Mouse (Mus musculus): ENCODE measurements around the gene Trip11. TPM values are rescaled to one million over a fixed set of nuclear protein-coding genes. Genes with fewer than 3 reads are reported as not detected.

Trip11 gene
- polyA plus RNA-seq, 1 experiment from 2014 or later, result 11.0 TPM

GRCm38 (mm10) chr12:101802445-101802844 lies 110.6 kb downstream of the Trip11 start:
- ATAC-seq (ENCODE audit: low FRiP score), result no peak
- DNase-seq (ENCODE audit: low spot score, missing footprints), result peak; percentile 26
- Histone ChIP-seq H3K4me3 (ENCODE audit: low read depth, low read length) (no peak overlapping the region), H3K9me3 (ENCODE audit: control insufficient read depth, low read length) (no peaks in the 10 kb centered on the region), H3K36me3 (ENCODE audit: control insufficient read depth, insufficient read depth, low read length) (no peaks in the 10 kb centered on the region), H3K4me2 (no peak overlapping the region), H3K9ac (ENCODE audit: low read length) (no peak overlapping the region), H3K27ac (ENCODE audit: low read depth, low read length) (no peak overlapping the region), H3K4me1 (ENCODE audit: control insufficient read depth, insufficient read depth, low read length) (no peaks in the 10 kb centered on the region), H3K27me3 (ENCODE audit: control insufficient read depth, insufficient read depth, low read length) (no peaks in the 10 kb centered on the region)
- WGBS, result 95% methylated on average over 3 of the region's 3 CpGs

- Histone ChIP-seq H3K4me3 (ENCODE audit: low read depth, low read length) (no peak overlapping the region), H3K27ac (ENCODE audit: low read depth, low read length) (no peak overlapping the region), H3K9me3 (ENCODE audit: control insufficient read depth, low read length) (no peaks in the 10 kb centered on the region), H3K9ac (ENCODE audit: low read length) (no peak overlapping the region), H3K4me1 (ENCODE audit: control insufficient read depth, insufficient read depth, low read length) (no peaks in the 10 kb centered on the region), H3K4me2 (no peak overlapping the region), H3K27me3 (ENCODE audit: control insufficient read depth, insufficient read depth, low read length) (no peaks in the 10 kb centered on the region), H3K36me3 (ENCODE audit: control insufficient read depth, insufficient read depth, low read length) (no peaks in the 10 kb centered on the region)
- DNase-seq (ENCODE audit: low spot score, missing footprints) (no peak), ATAC-seq (ENCODE audit: low FRiP score) (no peak)
- 84% methylated on average over 5 of the region's 5 CpGs for WGBS
Measured at GRCm38 (mm10) chr12:101801744-101802143, 111.3 kb downstream of the Trip11 start.

- Histone ChIP-seq H3K4me1 (ENCODE audit: control insufficient read depth, insufficient read depth, low read length) (no peaks in the 10 kb centered on the region), H3K36me3 (ENCODE audit: control insufficient read depth, insufficient read depth, low read length) (no peaks in the 10 kb centered on the region), H3K9ac (ENCODE audit: low read length) (no peak overlapping the region), H3K4me2 (no peak overlapping the region), H3K9me3 (ENCODE audit: control insufficient read depth, low read length) (no peaks in the 10 kb centered on the region), H3K4me3 (ENCODE audit: low read depth, low read length) (no peak overlapping the region), H3K27ac (ENCODE audit: low read depth, low read length) (no peak overlapping the region), H3K27me3 (ENCODE audit: control insufficient read depth, insufficient read depth, low read length) (no peaks in the 10 kb centered on the region)
- DNase-seq (ENCODE audit: low spot score, missing footprints) (no peak), ATAC-seq (ENCODE audit: low FRiP score) (no peak)
- 86% methylated on average over 3 of the region's 3 CpGs for WGBS
Measured at GRCm38 (mm10) chr12:101801051-101801450, 112.0 kb downstream of the Trip11 start.

DNA sequence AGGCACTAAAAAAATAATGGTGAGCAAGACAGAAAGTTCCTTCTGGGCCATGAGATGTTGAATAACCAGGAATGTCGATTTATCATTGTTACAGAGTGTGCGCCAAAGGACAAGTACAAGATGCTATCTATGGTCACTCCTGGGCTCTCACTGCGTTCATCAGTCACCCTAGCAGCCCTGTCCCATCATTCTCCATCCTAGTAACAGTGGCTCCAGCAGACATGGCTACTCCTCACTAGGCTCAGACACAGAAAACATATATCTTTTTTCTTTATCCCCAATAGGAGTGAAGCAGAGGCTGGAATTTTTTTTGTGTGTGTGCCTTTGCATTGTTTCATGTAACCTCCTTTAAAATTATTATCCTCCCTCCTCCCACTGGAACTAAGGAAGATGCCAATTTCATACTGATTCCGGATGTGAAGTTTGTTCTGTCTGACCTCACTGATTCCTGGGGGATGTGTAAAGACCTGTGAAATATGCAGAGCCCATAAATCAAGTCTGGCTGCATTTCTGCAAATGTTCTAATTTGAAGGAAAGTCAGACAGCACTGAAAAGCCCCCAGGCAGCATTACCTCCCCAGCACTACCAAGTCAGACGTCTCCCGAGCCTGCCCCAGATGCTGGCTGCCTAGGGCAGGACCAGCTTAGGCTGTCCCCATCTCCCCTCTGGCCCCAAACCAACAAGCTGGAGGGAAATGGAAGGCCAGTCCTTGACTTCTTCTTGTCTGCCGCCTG lies 114.7 kb downstream of the Trip11 start:
- Histone ChIP-seq H3K9ac (ENCODE audit: low read length) (no peak overlapping the region), H3K4me1 (ENCODE audit: control insufficient read depth, insufficient read depth, low read length) (no peaks in the 10 kb centered on the region), H3K36me3 (ENCODE audit: control insufficient read depth, insufficient read depth, low read length) (no peaks in the 10 kb centered on the region), H3K4me3 (ENCODE audit: low read depth, low read length) (no peak overlapping the region), H3K27ac (ENCODE audit: low read depth, low read length) (no peak overlapping the region), H3K9me3 (ENCODE audit: control insufficient read depth, low read length) (no peaks in the 10 kb centered on the region), H3K27me3 (ENCODE audit: control insufficient read depth, insufficient read depth, low read length) (no peaks in the 10 kb centered on the region), H3K4me2 (no peak overlapping the region)
- DNase-seq (ENCODE audit: low spot score, missing footprints), result no peak
- WGBS, result 86% methylated on average over 7 of the region's 7 CpGs
- ATAC-seq (ENCODE audit: low FRiP score), result no peak

DNA sequence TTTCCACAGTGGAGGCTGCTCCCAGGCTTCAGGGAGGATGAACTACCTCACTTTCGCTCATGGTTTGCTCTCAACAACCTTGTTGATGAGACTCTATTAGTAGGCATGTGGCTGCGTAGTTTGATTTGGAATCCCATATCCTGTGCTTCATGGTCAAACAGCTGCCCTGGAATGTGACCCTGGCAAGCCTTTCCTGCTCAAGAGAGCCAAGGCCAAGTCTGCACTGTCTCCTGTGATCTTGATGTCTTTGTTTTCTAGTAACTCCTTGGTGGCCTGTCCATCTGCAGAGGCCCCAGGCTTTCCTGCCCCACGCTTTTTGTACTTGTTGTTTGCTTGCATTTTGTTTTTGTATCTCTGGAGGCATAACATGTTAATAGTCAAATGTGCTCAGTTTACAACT lies 118.6 kb downstream of the Trip11 start:
- Histone ChIP-seq H3K9ac (ENCODE audit: low read length) (no peak overlapping the region), H3K27me3 (ENCODE audit: control insufficient read depth, insufficient read depth, low read length) (no peaks in the 10 kb centered on the region), H3K4me2 (no peak overlapping the region), H3K4me3 (ENCODE audit: low read depth, low read length) (no peak overlapping the region), H3K27ac (ENCODE audit: low read depth, low read length) (no peak overlapping the region), H3K4me1 (ENCODE audit: control insufficient read depth, insufficient read depth, low read length) (no peaks in the 10 kb centered on the region), H3K36me3 (ENCODE audit: control insufficient read depth, insufficient read depth, low read length) (no peaks in the 10 kb centered on the region), H3K9me3 (ENCODE audit: control insufficient read depth, low read length) (no peaks in the 10 kb centered on the region)
- no peak for ATAC-seq (ENCODE audit: low FRiP score)
- WGBS, result 79% methylated on average over 3 of the region's 3 CpGs
- DNase-seq (ENCODE audit: low spot score, missing footprints), result peak; percentile 60

DNA sequence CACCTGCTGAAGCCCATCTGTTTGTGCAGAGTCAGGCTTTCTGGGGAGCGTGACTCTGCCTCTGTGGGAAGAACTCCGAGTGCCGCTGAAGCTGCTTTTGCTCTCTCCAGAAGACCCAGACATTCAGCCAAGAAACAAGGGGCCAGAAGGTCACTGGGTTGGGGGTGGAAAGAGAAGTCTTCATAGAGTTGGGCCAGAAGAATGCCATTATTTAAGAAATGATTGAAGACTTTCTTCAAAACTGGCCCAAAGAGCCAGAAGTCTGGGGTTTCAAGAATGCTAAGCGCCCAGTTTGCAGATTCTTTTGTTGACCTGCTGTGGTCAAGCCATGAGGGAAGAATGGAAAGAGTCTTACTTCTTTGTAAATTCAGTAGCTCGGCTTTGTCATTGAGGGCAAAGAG lies 119.8 kb downstream of the Trip11 start:
- H3K4me2 ChIP-seq, result no peak overlapping the region
- H3K9ac ChIP-seq (ENCODE audit: low read length), result no peak overlapping the region
- no peaks in the 10 kb centered on the region for H3K9me3 ChIP-seq (ENCODE audit: control insufficient read depth, low read length)
- no peak overlapping the region for H3K27ac ChIP-seq (ENCODE audit: low read depth, low read length)
- H3K27me3 ChIP-seq (ENCODE audit: control insufficient read depth, insufficient read depth, low read length), result no peaks in the 10 kb centered on the region
- H3K36me3 ChIP-seq (ENCODE audit: control insufficient read depth, insufficient read depth, low read length), result no peaks in the 10 kb centered on the region
- no peak overlapping the region for H3K4me3 ChIP-seq (ENCODE audit: low read depth, low read length)
- no peak for ATAC-seq (ENCODE audit: low FRiP score)
- no peak for DNase-seq (ENCODE audit: low spot score, missing footprints)
- WGBS, result 88% methylated on average over 5 of the region's 5 CpGs
- no peaks in the 10 kb centered on the region for H3K4me1 ChIP-seq (ENCODE audit: control insufficient read depth, insufficient read depth, low read length)

GRCm38 (mm10) chr12:101792684-101793083 lies 120.4 kb downstream of the Trip11 start:
- ATAC-seq (ENCODE audit: low FRiP score) (no peak), DNase-seq (ENCODE audit: low spot score, missing footprints) (no peak)
- no peak overlapping the region for H3K4me2 ChIP-seq
- H3K9me3 ChIP-seq (ENCODE audit: control insufficient read depth, low read length), result no peaks in the 10 kb centered on the region
- no peaks in the 10 kb centered on the region for H3K4me1 ChIP-seq (ENCODE audit: control insufficient read depth, insufficient read depth, low read length)
- H3K36me3 ChIP-seq (ENCODE audit: control insufficient read depth, insufficient read depth, low read length), result no peaks in the 10 kb centered on the region
- H3K27me3 ChIP-seq (ENCODE audit: control insufficient read depth, insufficient read depth, low read length), result no peaks in the 10 kb centered on the region
- H3K4me3 ChIP-seq (ENCODE audit: low read depth, low read length), result no peak overlapping the region
- no peak overlapping the region for H3K9ac ChIP-seq (ENCODE audit: low read length)
- WGBS, result 87% methylated on average over 4 of the region's 4 CpGs
- no peak overlapping the region for H3K27ac ChIP-seq (ENCODE audit: low read depth, low read length)

- no peak overlapping the region for H3K4me3 ChIP-seq (ENCODE audit: low read depth, low read length)
- H3K27me3 ChIP-seq (ENCODE audit: control insufficient read depth, insufficient read depth, low read length), result no peaks in the 10 kb centered on the region
- no peak overlapping the region for H3K9ac ChIP-seq (ENCODE audit: low read length)
- no peaks in the 10 kb centered on the region for H3K4me1 ChIP-seq (ENCODE audit: control insufficient read depth, insufficient read depth, low read length)
- H3K4me2 ChIP-seq, result no peak overlapping the region
- no peak overlapping the region for H3K27ac ChIP-seq (ENCODE audit: low read depth, low read length)
- DNase-seq (ENCODE audit: low spot score, missing footprints), result no peak
- ATAC-seq (ENCODE audit: low FRiP score), result no peak
- H3K9me3 ChIP-seq (ENCODE audit: control insufficient read depth, low read length), result no peaks in the 10 kb centered on the region
- no peaks in the 10 kb centered on the region for H3K36me3 ChIP-seq (ENCODE audit: control insufficient read depth, insufficient read depth, low read length)
- 96% methylated on average over 3 of the region's 3 CpGs for WGBS
Measured at GRCm38 (mm10) chr12:101789767-101790166, 123.3 kb downstream of the Trip11 start.

GRCm38 (mm10) chr12:101789250-101789649 lies 123.8 kb downstream of the Trip11 start:
- H3K27ac ChIP-seq (ENCODE audit: low read depth, low read length), result no peak overlapping the region
- WGBS, result 88% methylated on average over 3 of the region's 3 CpGs
- no peak for ATAC-seq (ENCODE audit: low FRiP score)
- no peaks in the 10 kb centered on the region for H3K9me3 ChIP-seq (ENCODE audit: control insufficient read depth, low read length)
- no peak overlapping the region for H3K4me3 ChIP-seq (ENCODE audit: low read depth, low read length)
- no peaks in the 10 kb centered on the region for H3K27me3 ChIP-seq (ENCODE audit: control insufficient read depth, insufficient read depth, low read length)
- no peak for DNase-seq (ENCODE audit: low spot score, missing footprints)
- no peaks in the 10 kb centered on the region for H3K36me3 ChIP-seq (ENCODE audit: control insufficient read depth, insufficient read depth, low read length)
- H3K4me2 ChIP-seq, result no peak overlapping the region
- H3K9ac ChIP-seq (ENCODE audit: low read length), result no peak overlapping the region
- H3K4me1 ChIP-seq (ENCODE audit: control insufficient read depth, insufficient read depth, low read length), result no peaks in the 10 kb centered on the region

Data from midbrain, embryonic 11.5 days (tissue).